Mouse (Mus musculus) limb, embryonic 14.5 days (tissue): ENCODE measurements around the gene Ccl3. TPM values are rescaled to one million over a fixed set of nuclear protein-coding genes. Genes with fewer than 3 reads are reported as not detected.

Source experiments
- ATAC-seq: fragments of 200-750 bp; cut with Nextera tagmentation; 2 replicates; pipeline ENCODE4 v1.8.0; 2017; ENCODE audit warnings: low read depth, moderate number of reproducible peaks, moderate TSS enrichment; ENCODE audit not compliant: low FRiP score
- DNase-seq: peaks from one replicate; pipeline ENCODE4 v3.0.0-alpha.2; 2015; ENCODE audit warnings: low spot score
- H3K27ac ChIP-seq: fragments of 300-500 bp; sonication (generic); replicated peaks from 2 replicates; pipeline ENCODE4 v1.5.1; 2014; ENCODE audit warnings: low read depth, mild to moderate bottlenecking, low read length, moderate library complexity, mixed read lengths
- H3K27me3 ChIP-seq: fragments of 300-500 bp; sonication (generic); 2 replicates; pipeline ENCODE4 v1.6.1; 2014; ENCODE audit warnings: low read length, mixed read lengths; ENCODE audit not compliant: control insufficient read depth, insufficient read depth
- H3K36me3 ChIP-seq: fragments of 300-500 bp; sonication (generic); 2 replicates; pipeline ENCODE4 v1.6.1; 2014; ENCODE audit warnings: mild to moderate bottlenecking, low read length, moderate library complexity, mixed read lengths; ENCODE audit not compliant: control insufficient read depth, insufficient read depth
- H3K4me1 ChIP-seq: fragments of 300-500 bp; sonication (generic); 2 replicates; pipeline ENCODE4 v1.6.1; 2014; ENCODE audit warnings: antibody characterized with exemption, low read length, mixed read lengths; ENCODE audit not compliant: control insufficient read depth, insufficient read depth
- H3K4me2 ChIP-seq: fragments of 300-500 bp; sonication (generic); replicated peaks from 2 replicates; pipeline ENCODE4 v1.6.1; 2014; ENCODE audit warnings: low read depth, mild to moderate bottlenecking, low read length, moderate library complexity; ENCODE audit not compliant: severe bottlenecking
- H3K4me3 ChIP-seq: fragments of 300-500 bp; sonication (generic); replicated peaks from 2 replicates; pipeline ENCODE4 v1.5.1; 2014; ENCODE audit warnings: low read length
- H3K9ac ChIP-seq: fragments of 300-500 bp; sonication (generic); 2 replicates; pipeline ENCODE4 v1.6.1; 2014; ENCODE audit warnings: mild to moderate bottlenecking, low read depth, low read length, moderate library complexity; ENCODE audit not compliant: severe bottlenecking
- H3K9me3 ChIP-seq: fragments of 300-500 bp; sonication (generic); 2 replicates; pipeline ENCODE4 v1.6.1; 2016; ENCODE audit warnings: low read length; ENCODE audit not compliant: control insufficient read depth
- POLR2A ChIP-seq: fragments of 200-500 bp; IDR thresholded peaks from 2 replicates; pipeline ENCODE4 v1.8.0; 2012; ENCODE audit warnings: inconsistent platforms, mild to moderate bottlenecking, moderate library complexity, borderline replicate concordance; ENCODE audit not compliant: insufficient read depth, insufficient read length; ENCODE audit errors: extremely low read depth
- WGBS: fragments of 180-500 bp; shearing (Covaris S2); extraction: QIAGEN DNeasy Blood & Tissue Kit; methylation state at CpG from one replicate; pipeline ENCODE4 v1.1.7; 2014; 5-methylcytosine and 5-hydroxymethylcytosine counted together
- polyA plus RNA-seq, 2 experiments: library from polyadenylated mRNA; depleted of rRNA in 1 of 2; stranded (reverse) in 1 of 2; unstranded in 1 of 2; fragments of >200 nt; fragmentation: Nextera tagmentation in 1 of 2; extraction: Ambion mirVana in 1 of 2; gene quantifications; 2 replicates each; pipeline versions ENCODE4 v1.2.1 to v1.2.3; 2012 to 2014

The Ccl3 gene
- polyA plus RNA-seq, 2 experiments = 1.4 to 1.9 TPM

- H3K4me3 ChIP-seq = no peak overlapping the region
- no peaks in the 10 kb centered on the region for H3K27me3 ChIP-seq
- H3K9me3 ChIP-seq = no peaks in the 10 kb centered on the region
- H3K9ac ChIP-seq = no peak overlapping the region
- DNase-seq (no peak), ATAC-seq (no peak)
- 93% methylated on average over 2 of the region's 2 CpGs for WGBS
- H3K27ac ChIP-seq = no peak overlapping the region
- TF ChIP-seq POLR2A = no peak
- no peaks in the 10 kb centered on the region for H3K4me1 ChIP-seq
- H3K4me2 ChIP-seq = no peak overlapping the region
- no peaks in the 10 kb centered on the region for H3K36me3 ChIP-seq
These were observed 14.3 kb downstream of the Ccl3 start for GRCm38 (mm10) chr11:83634898-83635297.

- ATAC-seq (no peak), DNase-seq (no peak)
- Histone ChIP-seq H3K36me3 (no peaks in the 10 kb centered on the region), H3K4me3 (no peak overlapping the region), H3K4me2 (no peak overlapping the region), H3K9me3 (no peaks in the 10 kb centered on the region), H3K27ac (no peak overlapping the region), H3K27me3 (no peaks in the 10 kb centered on the region), H3K4me1 (no peaks in the 10 kb centered on the region), H3K9ac (no peak overlapping the region)
- 79% methylated on average over 4 of the region's 4 CpGs for WGBS
- TF ChIP-seq POLR2A = no peak
These were observed 14.7 kb downstream of the Ccl3 start for GRCm38 (mm10) chr11:83634425-83634824.

- no peak for DNase-seq
These were observed 16.4 kb downstream of the Ccl3 start for GRCm38 (mm10) chr11:83632744-83633143.

GRCm38 (mm10) chr11:83631065-83631464 is 18.1 kb downstream of the Ccl3 start:
- TF ChIP-seq POLR2A = no peak
- DNase-seq (no peak), ATAC-seq (no peak)
- Histone ChIP-seq H3K4me2 (no peak overlapping the region), H3K36me3 (no peaks in the 10 kb centered on the region), H3K4me3 (no peak overlapping the region), H3K9me3 (no peaks in the 10 kb centered on the region), H3K27ac (no peak overlapping the region), H3K27me3 (no peaks in the 10 kb centered on the region), H3K4me1 (no peaks in the 10 kb centered on the region), H3K9ac (no peak overlapping the region)
- 66% methylated on average over 2 of the region's 2 CpGs for WGBS

More at GRCm38 (mm10) chr11:83632744-83633143, 16.4 kb downstream of the Ccl3 start:
- Histone ChIP-seq H3K27ac (no peak overlapping the region), H3K4me3 (no peak overlapping the region), H3K4me1 (no peaks in the 10 kb centered on the region), H3K9me3 (no peaks in the 10 kb centered on the region), H3K36me3 (no peaks in the 10 kb centered on the region), H3K27me3 (no peaks in the 10 kb centered on the region), H3K4me2 (no peak overlapping the region), H3K9ac (no peak overlapping the region)
- no peak for TF ChIP-seq POLR2A
- no peak for ATAC-seq
- WGBS = 65% methylated on average over 4 of the region's 4 CpGs

- H3K27ac ChIP-seq = no peak overlapping the region
- no peak overlapping the region for H3K9ac ChIP-seq
- no peak for DNase-seq
- no peak for ATAC-seq
- 84% methylated on average over 1 of the region's 1 CpGs for whole genome bisulfite sequencing
- H3K4me2 ChIP-seq = no peak overlapping the region
- no peak overlapping the region for H3K4me3 ChIP-seq
- H3K36me3 ChIP-seq = no peaks in the 10 kb centered on the region
- H3K9me3 ChIP-seq = no peaks in the 10 kb centered on the region
- no peak for TF ChIP-seq POLR2A
- no peaks in the 10 kb centered on the region for H3K27me3 ChIP-seq
- no peaks in the 10 kb centered on the region for H3K4me1 ChIP-seq
These were observed 18.5 kb downstream of the Ccl3 start for GRCm38 (mm10) chr11:83630630-83631029.

GRCm38 (mm10) chr11:83628808-83629207 is 20.3 kb downstream of the Ccl3 start:
- H3K9me3 ChIP-seq = no peaks in the 10 kb centered on the region
- no peaks in the 10 kb centered on the region for H3K4me1 ChIP-seq
- no peak overlapping the region for H3K4me2 ChIP-seq
- no peak overlapping the region for H3K27ac ChIP-seq
- no peak for TF ChIP-seq POLR2A
- H3K27me3 ChIP-seq = no peaks in the 10 kb centered on the region
- H3K4me3 ChIP-seq = no peak overlapping the region
- ATAC-seq = no peak
- no peaks in the 10 kb centered on the region for H3K36me3 ChIP-seq
- DNase-seq = no peak
- no peak overlapping the region for H3K9ac ChIP-seq
- WGBS = 89% methylated on average over 9 of the region's 9 CpGs
